ENCODE assay signal across 14 mouse cellular contexts in the genomic region with DNA sequence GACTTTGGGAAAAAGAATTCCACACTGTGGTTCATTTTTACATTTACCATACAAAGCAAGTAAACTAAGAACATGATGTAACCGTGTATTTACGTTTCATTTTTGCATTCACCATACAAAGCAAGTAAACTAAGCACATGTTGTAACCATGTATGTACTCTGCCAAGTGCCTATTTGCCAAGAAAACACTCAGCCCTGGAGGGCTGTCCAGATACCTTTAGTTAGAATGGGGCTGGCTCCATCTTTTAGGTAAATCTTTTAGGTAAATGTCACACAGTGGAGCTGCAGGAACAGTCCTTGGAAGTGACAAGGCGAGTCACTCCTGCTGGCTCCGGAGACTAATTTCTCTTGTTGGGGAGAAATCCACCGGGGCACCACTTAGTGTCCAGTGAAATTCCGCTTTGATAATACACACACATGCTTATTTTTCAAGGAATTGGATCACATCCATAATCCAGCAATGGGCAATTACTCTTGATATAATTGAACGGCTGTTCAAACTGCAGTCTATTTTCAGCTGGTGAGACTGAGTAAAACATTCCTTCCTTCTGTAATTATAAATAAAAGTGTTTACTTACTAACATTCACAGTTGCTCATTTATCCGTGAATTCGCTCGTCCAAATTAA. TPM values are rescaled to one million over a fixed set of nuclear protein-coding genes. Genes with fewer than 3 reads are reported as not detected.
A peak's percentile ranks its signal among the peaks of the same experiment; 100 is the strongest.
DNase-seq lines count a peak whose midpoint lies in the region; ATAC-seq and TF ChIP-seq lines count a peak whose summit lies in the region.
"Had no signal": no experiment of that assay in that cellular context is flagged by ENCODE, and none has a peak within 500 bp of the region (broad histone marks: within the 10 kb centered on the region; RNA-seq: fewer than 3 reads in every experiment).

No protein-coding gene starts in this region.

- H3K9ac ChIP-seq in forebrain, embryonic 14.5 days (ENCODE audit: low read length), result no peak overlapping the region
- no peak overlapping the region for H3K9ac ChIP-seq in lung, postnatal 0 days (replicated peaks; ENCODE audit: low read depth)
- H3K9ac ChIP-seq: hindbrain, embryonic 12.5 days; midbrain, embryonic 15.5 days had no signal

- 46% methylated on average over 10 of the region's 10 CpGs for WGBS in forebrain, embryonic 14.5 days
- WGBS in forebrain, embryonic 10.5 days, result 89% methylated on average over 10 of the region's 10 CpGs
- WGBS in lung, postnatal 0 days, result 36% methylated on average over 10 of the region's 10 CpGs

- no peak overlapping the region for H3K27ac ChIP-seq in forebrain, embryonic 14.5 days (ENCODE audit: low read depth, low read length)
- H3K27ac ChIP-seq in forebrain, embryonic 10.5 days, result no peak overlapping the region
- no peak overlapping the region for H3K27ac ChIP-seq in lung, postnatal 0 days (ENCODE audit: low read length)
- H3K27ac ChIP-seq: hindbrain, embryonic 12.5 days; midbrain, embryonic 15.5 days had no signal

- peak; percentile 68 for DNase-seq in forebrain, embryonic 14.5 days (ENCODE audit: low spot score)
- DNase-seq in forebrain, embryonic 10.5 days (ENCODE audit: extremely low spot score, low spot score), result no peak
- DNase-seq in lung, postnatal 0 days (ENCODE audit: low spot score), result peak; percentile 69
- DNase-seq in lung, postnatal 14 days, result no peak
- peak; percentile 17 for DNase-seq in adipocyte (ENCODE audit: low spot score)
- peak; percentile 42 for DNase-seq in lung, postnatal 36 days
- no peak for DNase-seq in heart, adult 11 months
- DNase-seq: cerebellum, adult 11 months; cerebellum, postnatal 36 days; gastrocnemius, postnatal 10 days; liver; thymus, adult 2 months had no signal

- no peak for TF ChIP-seq CTCF in lung, postnatal 0 days (IDR thresholded peaks at IDR 0.05)

- H3K4me2 ChIP-seq in forebrain, embryonic 14.5 days (ENCODE audit: low read length), result no peak overlapping the region
- 0 out of 2 replicates have a peak overlapping the region, but pooled peaks have one; percentile 11 for H3K4me2 ChIP-seq in lung, postnatal 0 days (replicated peaks; ENCODE audit: low read depth, low read length)
- H3K4me2 ChIP-seq: hindbrain, embryonic 12.5 days; midbrain, embryonic 15.5 days had no signal

- H3K36me3 ChIP-seq in forebrain, embryonic 14.5 days (ENCODE audit: control insufficient read depth, insufficient read depth, low read length), result no peaks in the 10 kb centered on the region
- H3K36me3 ChIP-seq in forebrain, embryonic 10.5 days (replicated peaks), result no peaks in the 10 kb centered on the region
- H3K36me3 ChIP-seq in lung, postnatal 0 days (ENCODE audit: insufficient read depth, low read length), result no peaks in the 10 kb centered on the region
- H3K36me3 ChIP-seq: hindbrain, embryonic 12.5 days; midbrain, embryonic 15.5 days had no signal

- H3K9me3 ChIP-seq in forebrain, embryonic 14.5 days (replicated peaks; ENCODE audit: control insufficient read depth, low read length), result no peaks in the 10 kb centered on the region
- H3K9me3 ChIP-seq in forebrain, embryonic 10.5 days, result no peaks in the 10 kb centered on the region
- no peaks in the 10 kb centered on the region for H3K9me3 ChIP-seq in lung, postnatal 0 days (ENCODE audit: low read length)
- H3K9me3 ChIP-seq: hindbrain, embryonic 12.5 days; midbrain, embryonic 15.5 days had no signal

- H3K4me3 ChIP-seq in forebrain, embryonic 14.5 days (ENCODE audit: low read depth, low read length), result no peak overlapping the region
- H3K4me3 ChIP-seq in forebrain, embryonic 10.5 days, result no peak overlapping the region
- no peak overlapping the region for H3K4me3 ChIP-seq in lung, postnatal 0 days (ENCODE audit: low read depth, low read length)
- H3K4me3 ChIP-seq: hindbrain, embryonic 12.5 days; midbrain, embryonic 15.5 days had no signal

- peak; percentile 57; the same call in 1 of the 2 replicates for ATAC-seq in forebrain, embryonic 14.5 days
- peak; percentile 68 for ATAC-seq in lung, postnatal 0 days
- ATAC-seq: midbrain, embryonic 15.5 days had no signal

- H3K4me1 ChIP-seq in forebrain, embryonic 14.5 days (ENCODE audit: control insufficient read depth, insufficient read depth, low read length), result no peaks in the 10 kb centered on the region
- H3K4me1 ChIP-seq in forebrain, embryonic 10.5 days, result peaks cover 2% of the 10 kb centered on the region; the same call in 1 of the 2 replicates
- peaks cover 5% of the 10 kb centered on the region for H3K4me1 ChIP-seq in lung, postnatal 0 days (ENCODE audit: insufficient read depth, low read depth, low read length)
- H3K4me1 ChIP-seq: hindbrain, embryonic 12.5 days; midbrain, embryonic 15.5 days had no signal

- no peak for TF ChIP-seq EP300 in lung, postnatal 0 days (IDR thresholded peaks at IDR 0.05)

- no peaks in the 10 kb centered on the region for H3K27me3 ChIP-seq in forebrain, embryonic 14.5 days (replicated peaks; ENCODE audit: control insufficient read depth, insufficient read depth, low read length)
- no peaks in the 10 kb centered on the region for H3K27me3 ChIP-seq in forebrain, embryonic 10.5 days (ENCODE audit: poor library complexity, severe bottlenecking)
- H3K27me3 ChIP-seq in lung, postnatal 0 days (replicated peaks; ENCODE audit: insufficient read depth, low read length), result no peaks in the 10 kb centered on the region
- H3K27me3 ChIP-seq: hindbrain, embryonic 12.5 days; midbrain, embryonic 15.5 days had no signal

RNA-seq across cellular contexts. Expression of a gene that starts 33.7 kb away (rescaled TPM):
- 16.3 and 22.0 TPM in 2 replicates for polyA plus RNA-seq in forebrain, embryonic 14.5 days (2014; fragmentation: Nextera tagmentation; extraction: Ambion mirVana)
- polyA plus RNA-seq in forebrain, embryonic 10.5 days (2016; fragmentation: Nextera tagmentation; extraction: Ambion mirVana), result 14.4 and 14.8 TPM in 2 replicates
- 10.1 and 11.2 TPM in 2 replicates for polyA plus RNA-seq in lung, postnatal 0 days (2015; fragmentation: Nextera tagmentation; extraction: Ambion mirVana)

Comparison
In these comparisons a context has a peak if more than half of its experiments do, and no peak if none do; other contexts are left out.
1. DNase-seq: peak in forebrain, embryonic 14.5 days (single experiment), lung, postnatal 0 days (single experiment), adipocyte (single experiment) and lung, postnatal 36 days (single experiment); none in forebrain, embryonic 10.5 days (single experiment), lung, postnatal 14 days (single experiment) and heart, adult 11 months (single experiment).